Mouse (Mus musculus) MEL (cell line): ENCODE results near the gene Mgat5.

Experiments used
- CTCF ChIP-seq, 3 experiments: IDR thresholded peaks in 2 of 3; conservative IDR thresholded peaks in 1 of 3; 2 replicates each; pipeline ENCODE4 v1.5.1; 2011 to 2012; ENCODE audit warnings: low read length in 3 of 3, low read depth in 2 of 3, mild to moderate bottlenecking in 2 of 3, improper control_type of control experiment in 1 of 3, inconsistent platforms in 1 of 3, mixed read lengths in 1 of 3, moderate library complexity in 1 of 3; ENCODE audit not compliant: control insufficient read depth in 1 of 3, insufficient read depth in 1 of 3, poor library complexity in 1 of 3, severe bottlenecking in 1 of 3
- HCFC1 ChIP-seq: IDR thresholded peaks from 2 replicates; pipeline ENCODE4 v1.6.1; 2012; ENCODE audit warnings: low read depth, mild to moderate bottlenecking, inconsistent platforms, low read length, improper control_type of control experiment, moderate library complexity
- MYC ChIP-seq: IDR thresholded peaks from 2 replicates; pipeline ENCODE4 v1.6.1; 2011; ENCODE audit warnings: low read depth, mild to moderate bottlenecking, low read length, improper control_type of control experiment, moderate library complexity
- POLR2A ChIP-seq, 2 experiments: IDR thresholded peaks; 2 replicates each; pipeline ENCODE4 v1.6.1; 2011 to 2012; ENCODE audit warnings: low read length in 2 of 2, mild to moderate bottlenecking in 2 of 2, control low read depth in 1 of 2, improper control_type of control experiment in 1 of 2, low read depth in 1 of 2, moderate library complexity in 1 of 2; ENCODE audit not compliant: control insufficient read depth in 1 of 2, insufficient read depth in 1 of 2, poor library complexity in 1 of 2
- RAD21 ChIP-seq: IDR thresholded peaks from 2 replicates; pipeline ENCODE4 v1.6.1; 2011; ENCODE audit warnings: mild to moderate bottlenecking, low read depth, low read length, improper control_type of control experiment
- SIN3A ChIP-seq: IDR thresholded peaks from 2 replicates; pipeline ENCODE4 v1.6.1; 2012; ENCODE audit warnings: low read length, improper control_type of control experiment, inconsistent platforms
- TAL1 ChIP-seq: IDR thresholded peaks from 2 replicates; pipeline ENCODE4 v1.6.1; 2012; ENCODE audit warnings: mild to moderate bottlenecking, inconsistent platforms, low read length, moderate library complexity, mixed read lengths
- TCF12 ChIP-seq: IDR thresholded peaks from 2 replicates; pipeline ENCODE4 v1.6.1; 2014; ENCODE audit warnings: low read depth, mild to moderate bottlenecking, inconsistent platforms, low read length, improper control_type of control experiment, moderate library complexity
- ZMIZ1 ChIP-seq: IDR thresholded peaks from 2 replicates; pipeline ENCODE4 v1.6.1; 2012; ENCODE audit warnings: low read depth, mild to moderate bottlenecking, inconsistent platforms, low read length, improper control_type of control experiment, moderate library complexity
- ZNF384 ChIP-seq: IDR thresholded peaks from 2 replicates; pipeline ENCODE4 v1.6.1; 2012; ENCODE audit warnings: low read depth, mild to moderate bottlenecking, inconsistent platforms, low read length, improper control_type of control experiment

DNA sequence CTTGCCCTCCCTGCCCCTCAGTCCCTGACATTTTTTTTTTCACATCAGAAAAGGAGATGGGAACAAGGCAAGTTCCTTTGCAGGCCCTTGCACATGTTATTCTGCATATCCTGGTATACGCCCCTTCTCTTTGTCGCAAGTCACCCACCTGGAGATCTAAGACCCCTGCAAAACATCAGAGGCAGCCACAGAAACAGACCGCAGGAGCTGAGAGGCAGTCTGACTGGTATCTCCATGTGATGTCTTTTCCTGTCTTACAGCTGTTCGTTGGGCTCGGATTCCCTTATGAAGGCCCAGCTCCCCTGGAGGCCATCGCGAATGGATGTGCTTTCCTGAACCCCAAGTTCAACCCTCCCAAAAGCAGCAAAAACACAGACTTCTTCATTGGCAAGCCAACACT lies 254.8 kb downstream of the Mgat5 start:
- TF ChIP-seq RAD21 (no peak), POLR2A (IDR thresholded peaks at IDR 0.05; ENCODE audit: control insufficient read depth in 1 of 2, insufficient read depth in 1 of 2, low read depth in 1 of 2, low read length in 2 of 2, poor library complexity in 1 of 2) (no peak), CTCF (IDR thresholded peaks at IDR 0.05 in 2 of 3, conservative IDR thresholded peaks at IDR 0.05 in 1 of 3; ENCODE audit: control insufficient read depth in 1 of 3, insufficient read depth in 1 of 3, low read depth in 2 of 3, low read length in 3 of 3, poor library complexity in 1 of 3, severe bottlenecking in 1 of 3) (no peak), ZNF384 (no peak), SIN3A (no peak), HCFC1 (no peak), MYC (no peak), ZMIZ1 (no peak), TAL1 (no peak), TCF12 (no peak)
